Mouse (Mus musculus) MEL (cell line): ENCODE results near the gene Spen. TPM values are rescaled to one million over a fixed set of nuclear protein-coding genes. Genes with fewer than 3 reads are reported as not detected.

Source experiments
- DNase-seq: peaks from one replicate; pipeline ENCODE4 v3.0.0; 2011; ENCODE audit warnings: low read depth, low spot score
- H3K27ac ChIP-seq: 2 replicates; pipeline ENCODE4 v1.5.1; 2012; ENCODE audit warnings: low read depth, mild to moderate bottlenecking, control low read depth, low read length, moderate library complexity; ENCODE audit not compliant: control insufficient read depth
- H3K27me3 ChIP-seq, 2 experiments: fragments of 150-350 bp in 1 of 2; sonication (generic) in 1 of 2; 2 replicates each; pipeline ENCODE4 v1.6.1; 2012; ENCODE audit warnings: low read length in 2 of 2, mild to moderate bottlenecking in 2 of 2, improper control_type of control experiment in 1 of 2, moderate library complexity in 1 of 2; ENCODE audit not compliant: insufficient read depth in 2 of 2, control insufficient read depth in 1 of 2
- H3K36me3 ChIP-seq, 2 experiments: 2 replicates each; pipeline ENCODE4 v1.6.1; 2012 to 2014; ENCODE audit warnings: low read length in 2 of 2, improper control_type of control experiment in 1 of 2, inconsistent platforms in 1 of 2, mild to moderate bottlenecking in 1 of 2; ENCODE audit not compliant: insufficient read depth in 2 of 2, control insufficient read depth in 1 of 2
- H3K4me1 ChIP-seq, 2 experiments: fragments of 150-350 bp in 1 of 2; sonication (generic) in 1 of 2; 2 replicates each; pipeline ENCODE4 v1.6.1; 2012; ENCODE audit warnings: low read length in 2 of 2, improper control_type of control experiment in 1 of 2, mild to moderate bottlenecking in 1 of 2; ENCODE audit not compliant: insufficient read depth in 2 of 2, control insufficient read depth in 1 of 2
- H3K4me3 ChIP-seq, 2 experiments: fragments of 150-350 bp in 1 of 2; sonication (generic) in 1 of 2; 2 replicates each; pipeline ENCODE4 v1.5.1; 2012; ENCODE audit warnings: low read depth in 2 of 2, low read length in 2 of 2, mild to moderate bottlenecking in 2 of 2, moderate library complexity in 2 of 2, control low read depth in 1 of 2, improper control_type of control experiment in 1 of 2; ENCODE audit not compliant: control insufficient read depth in 1 of 2, insufficient read depth in 1 of 2
- H3K79me2 ChIP-seq: 2 replicates; pipeline ENCODE4 v1.6.1; 2012; ENCODE audit warnings: mild to moderate bottlenecking, low read length, moderate library complexity; ENCODE audit not compliant: control insufficient read depth, poor library complexity, insufficient read depth
- H3K9ac ChIP-seq: 2 replicates; pipeline ENCODE4 v1.6.1; 2012; ENCODE audit warnings: low read depth, mild to moderate bottlenecking, control low read depth, low read length, moderate library complexity; ENCODE audit not compliant: control insufficient read depth, poor library complexity, severe bottlenecking
- H3K9me3 ChIP-seq: fragments of 150-350 bp; sonication (generic); replicated peaks from 2 replicates; pipeline ENCODE4 v1.6.1; 2012; ENCODE audit warnings: mild to moderate bottlenecking, low read length, improper control_type of control experiment, moderate library complexity; ENCODE audit not compliant: insufficient read depth
- BHLHE40 ChIP-seq: IDR thresholded peaks from 2 replicates; pipeline ENCODE4 v1.6.1; 2012; ENCODE audit warnings: low read depth, mild to moderate bottlenecking, inconsistent platforms, low read length, improper control_type of control experiment, borderline replicate concordance
- CHD2 ChIP-seq: IDR thresholded peaks from 2 replicates; pipeline ENCODE4 v1.6.1; 2011; ENCODE audit warnings: low read length, improper control_type of control experiment
- ETS1 ChIP-seq: IDR thresholded peaks from 2 replicates; pipeline ENCODE4 v1.6.1; 2012; ENCODE audit warnings: low read depth, mild to moderate bottlenecking, inconsistent platforms, low read length, improper control_type of control experiment, moderate library complexity
- GABPA ChIP-seq: IDR thresholded peaks from 2 replicates; pipeline ENCODE4 v1.6.1; 2012; ENCODE audit warnings: low read depth, mild to moderate bottlenecking, inconsistent platforms, low read length, improper control_type of control experiment, moderate library complexity
- GATA1 ChIP-seq: IDR thresholded peaks from 2 replicates; pipeline ENCODE4 v1.6.1; 2011; ENCODE audit warnings: low read depth, low read length, improper control_type of control experiment
- MAFK ChIP-seq: IDR thresholded peaks from 2 replicates; pipeline ENCODE4 v1.6.1; 2011; ENCODE audit warnings: low read depth, mild to moderate bottlenecking, low read length, improper control_type of control experiment, borderline replicate concordance
- MAX ChIP-seq: IDR thresholded peaks from 2 replicates; pipeline ENCODE4 v1.6.1; 2011; ENCODE audit warnings: low read length, improper control_type of control experiment
- MEF2A ChIP-seq: IDR thresholded peaks from 2 replicates; pipeline ENCODE4 v1.6.1; 2014; ENCODE audit warnings: low read depth, mild to moderate bottlenecking, inconsistent platforms, low read length, improper control_type of control experiment; ENCODE audit not compliant: poor library complexity, insufficient replicate concordance, severe bottlenecking; ENCODE audit errors: extremely low read depth
- MYB ChIP-seq: IDR thresholded peaks from 2 replicates; pipeline ENCODE4 v1.6.1; 2011; ENCODE audit warnings: mild to moderate bottlenecking, low read depth, low read length, improper control_type of control experiment
- NELFE ChIP-seq: IDR thresholded peaks from 2 replicates; pipeline ENCODE4 v1.6.1; 2011; ENCODE audit warnings: low read depth, low read length, improper control_type of control experiment
- NRF1 ChIP-seq: IDR thresholded peaks from 2 replicates; pipeline ENCODE4 v1.6.1; 2014; ENCODE audit warnings: low read depth, mild to moderate bottlenecking, inconsistent platforms, low read length, improper control_type of control experiment, moderate library complexity; ENCODE audit not compliant: poor library complexity, insufficient read depth, severe bottlenecking
- RAD21 ChIP-seq: IDR thresholded peaks from 2 replicates; pipeline ENCODE4 v1.6.1; 2011; ENCODE audit warnings: mild to moderate bottlenecking, low read depth, low read length, improper control_type of control experiment
- TBP ChIP-seq: IDR thresholded peaks from 2 replicates; pipeline ENCODE4 v1.8.0; 2011; ENCODE audit warnings: low read depth, low read length, improper control_type of control experiment
- UBTF ChIP-seq: IDR thresholded peaks from 2 replicates; pipeline ENCODE4 v1.6.1; 2012; ENCODE audit warnings: low read depth, mild to moderate bottlenecking, inconsistent platforms, low read length, improper control_type of control experiment, moderate library complexity, borderline replicate concordance; ENCODE audit not compliant: insufficient read depth
- USF1 ChIP-seq: IDR thresholded peaks from 2 replicates; pipeline ENCODE4 v1.6.1; 2014; ENCODE audit warnings: low read depth, mild to moderate bottlenecking, inconsistent platforms, low read length, improper control_type of control experiment, moderate library complexity
- ZKSCAN1 ChIP-seq: IDR thresholded peaks from 2 replicates; pipeline ENCODE4 v1.6.1; 2012; ENCODE audit warnings: low read depth, mild to moderate bottlenecking, inconsistent platforms, low read length, improper control_type of control experiment, moderate library complexity
- ZMIZ1 ChIP-seq: IDR thresholded peaks from 2 replicates; pipeline ENCODE4 v1.6.1; 2012; ENCODE audit warnings: low read depth, mild to moderate bottlenecking, inconsistent platforms, low read length, improper control_type of control experiment, moderate library complexity
- ZNF384 ChIP-seq: IDR thresholded peaks from 2 replicates; pipeline ENCODE4 v1.6.1; 2012; ENCODE audit warnings: low read depth, mild to moderate bottlenecking, inconsistent platforms, low read length, improper control_type of control experiment
- polyA plus RNA-seq, 2 experiments: library from polyadenylated mRNA; stranded (reverse) in 1 of 2; unstranded in 1 of 2; fragments of >175 nt in 1 of 2; fragments of >200 nt in 1 of 2; gene quantifications; 2 replicates each; pipeline versions ENCODE4 v1.2.1 to v1.2.4; 2012; ENCODE audit warnings: low replicate concordance in 2 of 2, low read depth in 1 of 2; ENCODE audit not compliant: insufficient read length in 2 of 2, insufficient read depth in 1 of 2, missing spikeins in 1 of 2
- total RNA-seq: library from RNA; depleted of rRNA; stranded (reverse); fragments of 300-350 nt; gene quantifications from 2 replicates; pipeline ENCODE4 v1.2.3, GENCODE M21; 2012

Spen gene
- total and polyA plus RNA-seq, 3 experiments = 11.9 to 102 (median 46.9) TPM

GRCm38 (mm10) chr4:141501058-141501457, 37.3 kb downstream of the Spen start:
- no peaks in the 10 kb centered on the region for H3K4me1 ChIP-seq
- TF ChIP-seq ZMIZ1 (no peak), MAFK (no peak), GABPA (no peak), ETS1 (no peak), UBTF (no peak), TBP (no peak), RAD21 (no peak)
- DNase-seq = no peak
- no peak overlapping the region for H3K4me3 ChIP-seq
- H3K27me3 ChIP-seq = no peaks in the 10 kb centered on the region
- H3K36me3 ChIP-seq = peaks cover 0 to 4% of the 10 kb centered on the region in 2 experiments; a peak in 2 of 4 replicates
- peaks cover 70% of the 10 kb centered on the region for H3K79me2 ChIP-seq
- H3K27ac ChIP-seq = no peak overlapping the region
- no peaks in the 10 kb centered on the region for H3K9me3 ChIP-seq
- H3K9ac ChIP-seq = no peak overlapping the region

DNA sequence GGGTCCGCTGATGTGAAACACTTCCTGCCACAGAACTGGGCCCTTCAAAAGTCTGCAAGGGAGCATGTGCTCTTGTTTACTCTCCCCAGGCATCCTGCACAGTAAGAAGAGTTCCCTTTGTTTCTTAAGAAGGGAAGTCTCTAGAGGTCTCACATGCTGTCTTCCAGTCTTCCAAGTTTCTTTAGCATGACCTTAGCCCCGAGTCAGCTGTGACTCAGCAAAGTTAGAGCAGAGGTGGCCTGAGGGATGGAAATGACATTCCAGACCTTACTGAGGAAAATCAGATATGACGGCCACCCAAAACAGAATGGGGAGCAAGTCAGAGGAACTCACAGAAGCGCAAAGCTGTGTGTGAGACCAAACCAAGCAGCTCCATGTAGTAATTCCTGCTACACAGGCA, 37.8 kb downstream of the Spen start:
- Histone ChIP-seq H3K36me3 (peaks cover 0 to 5% of the 10 kb centered on the region in 2 experiments; a peak in 2 of 4 replicates), H3K4me1 (no peaks in the 10 kb centered on the region), H3K9ac (no peak overlapping the region), H3K9me3 (no peaks in the 10 kb centered on the region), H3K4me3 (no peak overlapping the region), H3K79me2 (peaks cover 68% of the 10 kb centered on the region), H3K27me3 (no peaks in the 10 kb centered on the region), H3K27ac (no peak overlapping the region)
- no peak for DNase-seq
- TF ChIP-seq BHLHE40 (no peak), GABPA (no peak), TBP (no peak), NRF1 (no peak), MYB (no peak), MEF2A (no peak), NELFE (no peak), CHD2 (no peak), ZNF384 (no peak), ZKSCAN1 (no peak), USF1 (no peak), UBTF (no peak), GATA1 (no peak), MAX (no peak)
